Mouse (Mus musculus) ES-E14 (cell line): ENCODE data around the gene Hcfc1.

Experiments used
- CHD2 ChIP-seq: IDR thresholded peaks from 2 replicates; pipeline ENCODE4 v1.6.1; 2014; ENCODE audit warnings: mild to moderate bottlenecking, low read depth, low read length, inconsistent platforms
- HCFC1 ChIP-seq: IDR thresholded peaks from 2 replicates; pipeline ENCODE4 v1.6.1; 2012; ENCODE audit warnings: low read length, inconsistent platforms, borderline replicate concordance; ENCODE audit not compliant: insufficient read depth
- MAFK ChIP-seq: IDR thresholded peaks from 2 replicates; pipeline ENCODE4 v1.6.1; 2014; ENCODE audit warnings: mild to moderate bottlenecking, low read depth, low read length, inconsistent platforms; ENCODE audit not compliant: insufficient read depth
- ZC3H11A ChIP-seq: IDR thresholded peaks from 2 replicates; pipeline ENCODE4 v1.6.1; 2012; ENCODE audit warnings: low read depth, mild to moderate bottlenecking, inconsistent platforms, low read length, borderline replicate concordance
- ZNF384 ChIP-seq: IDR thresholded peaks from 2 replicates; pipeline ENCODE4 v1.6.1; 2012; ENCODE audit warnings: low read depth, low read length, inconsistent platforms

DNA sequence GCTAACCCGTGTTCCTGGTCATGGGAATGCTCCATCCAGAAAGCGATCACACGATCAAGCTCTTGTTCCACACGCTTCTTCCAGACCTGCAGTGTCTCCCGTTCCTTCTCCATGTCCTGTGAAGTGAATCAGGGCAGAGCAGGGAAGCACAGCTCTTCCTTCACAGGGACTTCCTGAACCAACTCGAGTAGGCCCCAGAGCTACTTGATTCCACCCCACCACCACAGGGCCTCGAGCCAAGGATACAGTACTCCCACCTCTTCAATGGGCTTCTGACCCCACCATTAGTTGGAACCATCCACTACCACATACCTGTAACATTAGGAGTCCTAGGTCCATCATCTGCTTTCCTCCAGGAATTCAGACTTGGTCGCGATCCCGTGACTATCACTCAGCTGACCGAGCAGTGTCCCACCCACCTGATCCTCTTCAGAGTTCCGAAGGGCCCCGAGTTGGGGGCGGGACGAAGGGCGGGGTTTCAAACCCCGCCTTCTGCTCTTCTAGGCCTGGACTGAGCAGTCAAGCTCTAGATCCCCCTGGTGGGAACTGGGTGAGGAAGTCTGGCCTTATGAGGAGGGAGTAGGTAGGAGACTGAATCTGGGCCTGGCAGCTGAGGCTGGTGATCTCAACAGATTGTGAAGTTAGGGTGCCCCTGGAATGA is 35.6 kb downstream of the Hcfc1 start, which contains the start of gene Renbp:
- no peak for TF ChIP-seq MAFK
- TF ChIP-seq ZC3H11A: no peak
- no peak for TF ChIP-seq CHD2
- TF ChIP-seq HCFC1: no peak
- no peak for TF ChIP-seq ZNF384
